Mouse (Mus musculus): ENCODE results near the gene Tspan15. TPM values are rescaled to one million over a fixed set of nuclear protein-coding genes. Genes with fewer than 3 reads are reported as not detected.

The Tspan15 gene
- total and polyA plus RNA-seq, 3 experiments: 1.5 to 10.2 (median 1.9) TPM

- Histone ChIP-seq H3K9me3 (replicated peaks) (peaks cover 6% of the 10 kb centered on the region), H3K27me3 (ENCODE audit: insufficient read depth, low read length) (peaks cover 8% of the 10 kb centered on the region), H3K4me1 (ENCODE audit: insufficient read depth, low read depth, low read length) (peaks cover 11% of the 10 kb centered on the region), H3K4me3 (ENCODE audit: low read depth, low read length) (no peak overlapping the region), H3K36me3 (replicated peaks) (no peaks in the 10 kb centered on the region)
- no peak for DNase-seq (ENCODE audit: low spot score)
- TF ChIP-seq TAL1 (conservative IDR thresholded peaks at IDR 0.05; ENCODE audit: low read depth, low read length) (no peak), GATA2 (IDR thresholded peaks at IDR 0.05; ENCODE audit: borderline replicate concordance, low read depth, low read length) (no peak), GATA1 (IDR thresholded peaks at IDR 0.05; ENCODE audit: borderline replicate concordance, low read length) (no peak), CTCF (IDR thresholded peaks at IDR 0.05; ENCODE audit: low read depth, low read length) (no peak), POLR2AphosphoS5 (IDR thresholded peaks at IDR 0.05; ENCODE audit: insufficient replicate concordance, low read depth, low read length) (no peak)
- no peak for ATAC-seq (ENCODE audit: extremely low read depth, insufficient number of reproducible peaks, low FRiP score, poor library complexity, severe bottlenecking)
Measured at GRCm38 (mm10) chr10:62247156-62247555, 16.1 kb upstream of the Tspan15 start.

- TF ChIP-seq POLR2AphosphoS5 (IDR thresholded peaks at IDR 0.05; ENCODE audit: insufficient replicate concordance, low read depth, low read length) (no peak), GATA2 (IDR thresholded peaks at IDR 0.05; ENCODE audit: borderline replicate concordance, low read depth, low read length) (no peak), GATA1 (IDR thresholded peaks at IDR 0.05; ENCODE audit: borderline replicate concordance, low read length) (no peak), TAL1 (conservative IDR thresholded peaks at IDR 0.05; ENCODE audit: low read depth, low read length) (no peak), CTCF (IDR thresholded peaks at IDR 0.05; ENCODE audit: low read depth, low read length) (no peak)
- no peak for ATAC-seq (ENCODE audit: extremely low read depth, insufficient number of reproducible peaks, low FRiP score, poor library complexity, severe bottlenecking)
- DNase-seq (ENCODE audit: low spot score): no peak
- Histone ChIP-seq H3K27me3 (ENCODE audit: insufficient read depth, low read length) (peaks cover 3% of the 10 kb centered on the region; the same call in 1 of the 2 replicates), H3K4me3 (ENCODE audit: low read depth, low read length) (no peak overlapping the region), H3K9me3 (replicated peaks) (peaks cover 6% of the 10 kb centered on the region), H3K4me1 (ENCODE audit: insufficient read depth, low read depth, low read length) (peaks cover 24% of the 10 kb centered on the region), H3K36me3 (replicated peaks) (no peaks in the 10 kb centered on the region)
Measured at GRCm38 (mm10) chr10:62244067-62244466, 13.0 kb upstream of the Tspan15 start.

GRCm38 (mm10) chr10:62242896-62243295, 11.8 kb upstream of the Tspan15 start:
- no peaks in the 10 kb centered on the region for H3K36me3 ChIP-seq (replicated peaks)
- peaks cover 31% of the 10 kb centered on the region for H3K4me1 ChIP-seq (ENCODE audit: insufficient read depth, low read depth, low read length)
- H3K4me3 ChIP-seq (ENCODE audit: low read depth, low read length): no peak overlapping the region
- ATAC-seq (ENCODE audit: extremely low read depth, insufficient number of reproducible peaks, low FRiP score, poor library complexity, severe bottlenecking): no peak
- no peak for DNase-seq (ENCODE audit: low spot score)
- H3K27me3 ChIP-seq (ENCODE audit: insufficient read depth, low read length): peaks cover 3% of the 10 kb centered on the region; the same call in 1 of the 2 replicates
- no peak for TF ChIP-seq GATA1 (IDR thresholded peaks at IDR 0.05; ENCODE audit: borderline replicate concordance, low read length)
- TF ChIP-seq CTCF (IDR thresholded peaks at IDR 0.05; ENCODE audit: low read depth, low read length): no peak
- no peak for TF ChIP-seq POLR2AphosphoS5 (IDR thresholded peaks at IDR 0.05; ENCODE audit: insufficient replicate concordance, low read depth, low read length)
- H3K9me3 ChIP-seq (replicated peaks): peaks cover 6% of the 10 kb centered on the region

GRCm38 (mm10) chr10:62242358-62242757, 11.3 kb upstream of the Tspan15 start:
- Histone ChIP-seq H3K4me1 (ENCODE audit: insufficient read depth, low read depth, low read length) (peaks cover 29% of the 10 kb centered on the region), H3K36me3 (replicated peaks) (no peaks in the 10 kb centered on the region), H3K27me3 (ENCODE audit: insufficient read depth, low read length) (no peaks in the 10 kb centered on the region), H3K9me3 (replicated peaks) (peaks cover 6% of the 10 kb centered on the region), H3K4me3 (ENCODE audit: low read depth, low read length) (no peak overlapping the region)
- ATAC-seq (ENCODE audit: extremely low read depth, insufficient number of reproducible peaks, low FRiP score, poor library complexity, severe bottlenecking): no peak
- no peak for TF ChIP-seq GATA1 (IDR thresholded peaks at IDR 0.05; ENCODE audit: borderline replicate concordance, low read length)
- TF ChIP-seq CTCF (IDR thresholded peaks at IDR 0.05; ENCODE audit: low read depth, low read length): no peak
- no peak for TF ChIP-seq GATA2 (IDR thresholded peaks at IDR 0.05; ENCODE audit: borderline replicate concordance, low read depth, low read length)
- TF ChIP-seq TAL1 (conservative IDR thresholded peaks at IDR 0.05; ENCODE audit: low read depth, low read length): no peak
- no peak for TF ChIP-seq POLR2AphosphoS5 (IDR thresholded peaks at IDR 0.05; ENCODE audit: insufficient replicate concordance, low read depth, low read length)
- DNase-seq (ENCODE audit: low spot score): no peak

GRCm38 (mm10) chr10:62239270-62239669, 8.2 kb upstream of the Tspan15 start:
- no peak for DNase-seq (ENCODE audit: low spot score)
- TF ChIP-seq POLR2AphosphoS5 (IDR thresholded peaks at IDR 0.05; ENCODE audit: insufficient replicate concordance, low read depth, low read length): no peak
- TF ChIP-seq GATA1 (IDR thresholded peaks at IDR 0.05; ENCODE audit: borderline replicate concordance, low read length): no peak
- no peak for TF ChIP-seq TAL1 (conservative IDR thresholded peaks at IDR 0.05; ENCODE audit: low read depth, low read length)
- no peak for TF ChIP-seq GATA2 (IDR thresholded peaks at IDR 0.05; ENCODE audit: borderline replicate concordance, low read depth, low read length)
- no peak for TF ChIP-seq CTCF (IDR thresholded peaks at IDR 0.05; ENCODE audit: low read depth, low read length)
- Histone ChIP-seq H3K9me3 (replicated peaks) (peaks cover 5% of the 10 kb centered on the region), H3K4me1 (ENCODE audit: insufficient read depth, low read depth, low read length) (peaks cover 33% of the 10 kb centered on the region), H3K27me3 (ENCODE audit: insufficient read depth, low read length) (no peaks in the 10 kb centered on the region), H3K4me3 (ENCODE audit: low read depth, low read length) (no peak overlapping the region), H3K36me3 (replicated peaks) (no peaks in the 10 kb centered on the region)
- no peak for ATAC-seq (ENCODE audit: extremely low read depth, insufficient number of reproducible peaks, low FRiP score, poor library complexity, severe bottlenecking)

- Histone ChIP-seq H3K9me3 (replicated peaks) (no peaks in the 10 kb centered on the region), H3K27me3 (ENCODE audit: insufficient read depth, low read length) (no peaks in the 10 kb centered on the region), H3K4me3 (ENCODE audit: low read depth, low read length) (no peak overlapping the region), H3K36me3 (replicated peaks) (no peaks in the 10 kb centered on the region), H3K4me1 (ENCODE audit: insufficient read depth, low read depth, low read length) (peaks cover 33% of the 10 kb centered on the region)
- TF ChIP-seq GATA2 (IDR thresholded peaks at IDR 0.05; ENCODE audit: borderline replicate concordance, low read depth, low read length) (no peak), GATA1 (IDR thresholded peaks at IDR 0.05; ENCODE audit: borderline replicate concordance, low read length) (no peak), TAL1 (conservative IDR thresholded peaks at IDR 0.05; ENCODE audit: low read depth, low read length) (no peak), CTCF (IDR thresholded peaks at IDR 0.05; ENCODE audit: low read depth, low read length) (no peak), POLR2AphosphoS5 (IDR thresholded peaks at IDR 0.05; ENCODE audit: insufficient replicate concordance, low read depth, low read length) (no peak)
- no peak for ATAC-seq (ENCODE audit: extremely low read depth, insufficient number of reproducible peaks, low FRiP score, poor library complexity, severe bottlenecking)
- DNase-seq (ENCODE audit: low spot score): no peak
Measured at GRCm38 (mm10) chr10:62238688-62239087, 7.6 kb upstream of the Tspan15 start.
